Mouse (Mus musculus): ENCODE measurements around the gene Rbbp7.
"Not testable (repeated sequence)": the region's sequence is repeated elsewhere in the genome, so short reads cannot be mapped to it uniquely, and the experiment has no call there.

The Rbbp7 gene

GRCm38 (mm10) chrX:162760115-162760942 lies at the start of gene Rbbp7:
TSS of gene Rbbp7 (plus strand) at chrX:162760402.
- DNase-seq (ENCODE audit: low spot score) = peak; percentile 61

GRCm38 (mm10) chrX:162717837-162718236 lies 42.4 kb upstream of the Rbbp7 start:
- no peak for DNase-seq (ENCODE audit: low spot score)

GRCm38 (mm10) chrX:162719615-162720014 lies 40.6 kb upstream of the Rbbp7 start:
- DNase-seq (ENCODE audit: low spot score) = no peak

- DNase-seq (ENCODE audit: low spot score) = no peak
Observed at GRCm38 (mm10) chrX:162727367-162727777, 32.8 kb upstream of the Rbbp7 start.

- no peak for DNase-seq (ENCODE audit: low spot score)
Observed at GRCm38 (mm10) chrX:162727795-162728194, 32.4 kb upstream of the Rbbp7 start.

- no peak for DNase-seq (ENCODE audit: low spot score)
Observed at GRCm38 (mm10) chrX:162728228-162728627, 32.0 kb upstream of the Rbbp7 start.

GRCm38 (mm10) chrX:162730031-162730430 lies 30.2 kb upstream of the Rbbp7 start:
- DNase-seq (ENCODE audit: low spot score) = no peak

- DNase-seq (ENCODE audit: low spot score) = no peak
Observed at GRCm38 (mm10) chrX:162734997-162735929, 24.9 kb upstream of the Rbbp7 start.

GRCm38 (mm10) chrX:162736140-162736659 lies 24.0 kb upstream of the Rbbp7 start:
- DNase-seq (ENCODE audit: low spot score) = no peak

GRCm38 (mm10) chrX:162748696-162749420 lies 11.3 kb upstream of the Rbbp7 start:
- no peak for DNase-seq (ENCODE audit: low spot score)

GRCm38 (mm10) chrX:162752418-162752817 lies 7.8 kb upstream of the Rbbp7 start:
- no peak for DNase-seq (ENCODE audit: low spot score)

- no peak for DNase-seq (ENCODE audit: low spot score)
Observed at GRCm38 (mm10) chrX:162754314-162754713, 5.9 kb upstream of the Rbbp7 start.

GRCm38 (mm10) chrX:162756058-162756457 lies 4.1 kb upstream of the Rbbp7 start:
- no peak for DNase-seq (ENCODE audit: low spot score)

GRCm38 (mm10) chrX:162759251-162760114 lies 719 bp upstream of the Rbbp7 start:
- DNase-seq (ENCODE audit: low spot score) = no peak

GRCm38 (mm10) chrX:162760958-162761515 lies 835 bp downstream of the Rbbp7 start:
- peak; percentile 8 for DNase-seq (ENCODE audit: low spot score)

- DNase-seq (ENCODE audit: low spot score) = no peak
Observed at GRCm38 (mm10) chrX:162761716-162762395, 1.7 kb downstream of the Rbbp7 start.

- no peak for DNase-seq (ENCODE audit: low spot score)
Observed at GRCm38 (mm10) chrX:162770726-162771125, 10.5 kb downstream of the Rbbp7 start.

GRCm38 (mm10) chrX:162788372-162788771 lies 28.2 kb downstream of the Rbbp7 start:
- no peak for DNase-seq (ENCODE audit: low spot score)

- DNase-seq (ENCODE audit: low spot score) = not testable (repeated sequence)
Observed at GRCm38 (mm10) chrX:162791392-162791791, 31.2 kb downstream of the Rbbp7 start.

- no peak for DNase-seq (ENCODE audit: low spot score)
Observed at GRCm38 (mm10) chrX:162800371-162800770, 40.2 kb downstream of the Rbbp7 start.
